ENCODE assay signal across 21 mouse cellular contexts in genomic region chr7:16013722-16014275, GRCm38 (mm10). TPM values are rescaled to one million over a fixed set of nuclear protein-coding genes. Genes with fewer than 3 reads are reported as not detected.
DNase-seq lines count a peak whose midpoint lies in the region; ATAC-seq and TF ChIP-seq lines count a peak whose summit lies in the region.
"Had no signal": no experiment of that assay in that cellular context is flagged by ENCODE, and none has a peak within 500 bp of the region (broad histone marks: within the 10 kb centered on the region; RNA-seq: fewer than 3 reads in every experiment).

No protein-coding gene starts in this region.

- H3K9ac ChIP-seq in liver, postnatal 0 days (replicated peaks): no peak overlapping the region; the same call in 1 of the 2 replicates
- H3K9ac ChIP-seq: heart, embryonic 13.5 days; liver, embryonic 15.5 days; midbrain, embryonic 15.5 days; neural tube, embryonic 15.5 days had no signal

- no peak for TF ChIP-seq CTCF in liver, postnatal 0 days (IDR thresholded peaks at IDR 0.05; ENCODE audit: low read depth)

- no peak for ATAC-seq in liver, postnatal 0 days
- ATAC-seq: forebrain, embryonic 16.5 days; hindbrain, embryonic 16.5 days; intestine, embryonic 16.5 days; lung, postnatal 0 days had no signal

- no peak for TF ChIP-seq EP300 in liver, postnatal 0 days (IDR thresholded peaks at IDR 0.05; ENCODE audit: low read depth)

- no peak overlapping the region for H3K4me3 ChIP-seq in liver, postnatal 0 days (ENCODE audit: low read depth, low read length)
- no peak overlapping the region for H3K4me3 ChIP-seq in brown adipose tissue, adult 24 weeks (ENCODE audit: insufficient read depth, low read depth, low read length)
- H3K4me3 ChIP-seq: heart, embryonic 13.5 days; liver, embryonic 15.5 days; midbrain, embryonic 15.5 days; neural tube, embryonic 15.5 days had no signal

- peaks cover 60% of the 10 kb centered on the region for H3K4me1 ChIP-seq in liver, postnatal 0 days (ENCODE audit: insufficient read depth)
- H3K4me1 ChIP-seq in brown adipose tissue, adult 24 weeks (ENCODE audit: control insufficient read depth, insufficient read depth, insufficient read length, low read length): peaks cover 61% of the 10 kb centered on the region

- H3K36me3 ChIP-seq in liver, postnatal 0 days (replicated peaks; ENCODE audit: insufficient read depth, low read length): no peaks in the 10 kb centered on the region
- H3K36me3 ChIP-seq: liver, embryonic 15.5 days; midbrain, embryonic 15.5 days; neural tube, embryonic 15.5 days had no signal

- WGBS in liver, postnatal 0 days (ENCODE audit: insufficient replicate concordance): 74% methylated on average over 5 of the region's 5 CpGs

- H3K27me3 ChIP-seq in liver, postnatal 0 days (ENCODE audit: insufficient read depth, low read length): no peaks in the 10 kb centered on the region
- H3K27me3 ChIP-seq: heart, embryonic 13.5 days; liver, embryonic 15.5 days; midbrain, embryonic 15.5 days; neural tube, embryonic 15.5 days had no signal

- peak overlapping the region; percentile 34; the same call in 1 of the 2 replicates for H3K27ac ChIP-seq in liver, postnatal 0 days (ENCODE audit: low read depth)
- peak overlapping the region; percentile 55 for H3K27ac ChIP-seq in brown adipose tissue, adult 24 weeks (replicated peaks; ENCODE audit: low read depth, low read length)
- H3K27ac ChIP-seq: liver, embryonic 15.5 days; midbrain, embryonic 15.5 days; neural tube, embryonic 15.5 days; stomach, postnatal 0 days had no signal

- no peak overlapping the region for H3K4me2 ChIP-seq in liver, postnatal 0 days (ENCODE audit: low read depth, low read length)
- H3K4me2 ChIP-seq: heart, embryonic 13.5 days; liver, embryonic 15.5 days; midbrain, embryonic 15.5 days; neural tube, embryonic 15.5 days had no signal

- DNase-seq in cerebellum, adult 9-11 months: peak; percentile 53
- DNase-seq in cerebellum, adult 11-12 months: no peak
- no peak for DNase-seq in liver, postnatal 0 days
- DNase-seq in liver: no peak
- peak; percentile 18 for DNase-seq in forelimb bud, embryonic 11.5 days (ENCODE audit: low read depth, low spot score)
- no peak for DNase-seq in retina, embryonic 14.5 days (ENCODE audit: low spot score)
- DNase-seq: adrenal gland, adult 8-10 months; cerebellum, postnatal 10 days; heart, postnatal 4 days; kidney, postnatal 36 days had no signal

- no peaks in the 10 kb centered on the region for H3K9me3 ChIP-seq in liver, postnatal 0 days (ENCODE audit: low read length)
- H3K9me3 ChIP-seq: heart, embryonic 13.5 days; liver, embryonic 15.5 days; midbrain, embryonic 15.5 days; neural tube, embryonic 15.5 days had no signal

RNA-seq across cellular contexts. Expression of gene Bicra, which starts 33.9 kb away (rescaled TPM):
- 0.95 and 1.0 TPM in 2 replicates for polyA plus RNA-seq in liver, postnatal 0 days (2015; fragmentation: Nextera tagmentation; extraction: Ambion mirVana)
- 6.1 and 7.4 TPM in 2 replicates for polyA plus RNA-seq in brown adipose tissue, adult 24 weeks (2012; ENCODE audit: insufficient read depth, insufficient read length, missing spikeins)

RNA-seq across cellular contexts. Expression of gene Ehd2, which starts 46.4 kb away (rescaled TPM):
- polyA plus RNA-seq in liver, postnatal 0 days (2015; fragmentation: Nextera tagmentation; extraction: Ambion mirVana): 1.9 and 2.7 TPM in 2 replicates
- 141 and 148 TPM in 2 replicates for polyA plus RNA-seq in brown adipose tissue, adult 24 weeks (2012; ENCODE audit: insufficient read depth, insufficient read length, missing spikeins)

RNA-seq across cellular contexts. Expression of gene Zfp541, which starts 47.8 kb away (rescaled TPM):
- not detected in 2 replicates for polyA plus RNA-seq in liver, postnatal 0 days (2015; fragmentation: Nextera tagmentation; extraction: Ambion mirVana)
- polyA plus RNA-seq in brown adipose tissue, adult 24 weeks (2012; ENCODE audit: insufficient read depth, insufficient read length, missing spikeins): not detected in 2 replicates
- polyA plus RNA-seq: limb, embryonic 11.5 days; liver, embryonic 15.5 days; lung, postnatal 0 days had no signal

Comparison
In these comparisons a context has a peak if more than half of its experiments do, and no peak if none do; other contexts are left out.
1. DNase-seq: peak in cerebellum, adult 9-11 months (single experiment) and forelimb bud, embryonic 11.5 days (single experiment); none in cerebellum, adult 11-12 months (single experiment), liver, postnatal 0 days (single experiment), liver (single experiment) and retina, embryonic 14.5 days (single experiment).
2. RNA of gene Ehd2, which starts 46.4 kb away (polyA plus RNA-seq): 141 to 148 TPM in brown adipose tissue, adult 24 weeks; 1.9 to 2.7 TPM in liver, postnatal 0 days; every median in the first group is over 10 times any median in the second.